Mouse (Mus musculus) gastrocnemius, postnatal 4 days (tissue): Measurements from ENCODE around the gene Tuba1b. TPM values are rescaled to one million over a fixed set of nuclear protein-coding genes. Genes with fewer than 3 reads are reported as not detected.
"Not testable (repeated sequence)": the region's sequence is repeated elsewhere in the genome, so short reads cannot be mapped to it uniquely, and the experiment has no call there.

Source experiments
- DNase-seq, 2 experiments: peaks; one replicate each; pipeline ENCODE4 v3.0.0; 2021 to 2022; ENCODE audit warnings: low spot score in 2 of 2, mixed read lengths in 2 of 2
- long read RNA-seq, 2 experiments: library from polyadenylated mRNA; stranded (forward); transcript quantifications; one replicate each; pipeline ENCODE4 v2.0.0; 2021
- total RNA-seq, 2 experiments: library from RNA; stranded (reverse); gene quantifications; 2 replicates each; pipeline ENCODE4 v1.2.3; 2021

Tuba1b gene
- 100 to 1,000 TPM; 402 to 455 TPM for total RNA-seq
- long read RNA-seq, experiment 1, transcript Tuba1b-201 (4 exons, 1,743 nt) = major isoform, 1,506 of 1,621 reads
- long read RNA-seq, experiment 1, partial matches to known transcripts = 26 of 1,621 reads
- long read RNA-seq, experiment 1, other reads (novel, unspliced or antisense) = 89 of 1,621 reads
- long read RNA-seq, experiment 2, transcript Tuba1b-201 (4 exons, 1,743 nt) = major isoform, 1,275 of 1,379 reads
- long read RNA-seq, experiment 2, partial matches to known transcripts = 18 of 1,379 reads
- long read RNA-seq, experiment 2, other reads (novel, unspliced or antisense) = 86 of 1,379 reads

DNA sequence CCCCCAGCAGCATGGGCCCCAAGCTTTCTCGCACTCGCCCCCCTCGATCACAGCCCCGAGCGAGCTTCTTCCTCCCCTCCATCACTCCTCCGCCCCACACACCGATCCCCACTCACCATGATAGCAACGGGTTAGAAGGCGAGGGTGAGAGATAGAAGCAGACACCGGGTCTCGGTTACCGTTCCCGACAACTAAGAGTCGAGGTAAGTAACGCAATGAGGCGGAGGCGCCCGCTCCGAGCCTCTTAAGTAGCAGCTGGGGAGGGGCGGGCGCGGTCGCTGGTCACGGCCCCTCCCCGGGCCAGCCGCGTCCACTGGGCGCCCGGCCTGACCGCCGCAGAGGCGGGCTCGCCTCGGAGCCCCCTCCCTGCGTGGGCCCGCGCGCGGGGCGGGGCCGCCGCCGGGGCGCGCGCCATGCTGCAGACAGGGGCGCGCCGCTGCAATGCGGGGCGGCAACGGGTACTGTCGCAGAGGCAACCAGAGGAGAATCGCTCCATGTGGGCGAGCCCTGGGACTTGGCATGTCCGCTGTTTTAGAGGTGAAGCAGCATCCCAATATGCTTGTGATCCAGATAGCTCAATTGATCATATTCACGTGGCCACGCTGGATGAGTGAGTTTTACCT is at the start of gene Tuba1b:
TSS of gene Tuba1b (minus strand) at position 349 of the 623 bp plus-strand sequence.
- peak; percentile 90 to 94 for DNase-seq

DNA sequence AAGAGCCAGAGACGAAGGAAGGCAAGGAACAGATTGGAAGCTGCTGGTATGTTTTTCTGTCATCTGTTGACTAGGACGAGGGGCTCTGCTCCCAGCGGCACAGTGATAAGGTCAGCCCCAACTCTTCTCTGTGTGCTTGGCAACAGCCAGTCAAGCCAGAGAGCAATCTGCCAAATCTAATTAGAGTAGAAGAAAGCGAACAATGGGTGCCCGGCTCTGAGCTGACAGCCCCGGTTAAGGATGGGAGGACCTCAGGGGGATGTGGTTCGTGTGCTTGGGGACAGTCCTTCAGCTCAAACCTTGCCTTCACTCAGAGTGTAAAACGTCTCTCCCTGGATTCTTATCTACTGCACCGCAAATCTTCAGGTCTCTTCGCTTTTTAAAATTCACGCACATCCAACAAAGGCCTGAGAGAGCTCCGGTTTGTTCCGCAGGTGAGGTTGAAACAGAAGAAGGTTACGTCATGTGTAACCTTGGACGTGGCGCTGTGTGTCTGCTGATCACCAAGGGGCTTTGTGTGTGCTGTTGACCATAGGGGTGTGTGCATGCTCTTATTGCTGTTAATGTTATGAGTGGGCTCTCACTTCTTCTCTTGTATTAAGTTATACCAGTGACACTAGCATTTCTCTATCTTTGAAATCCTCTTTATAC is 49.2 kb upstream of the Tuba1b start:
- DNase-seq = no peak

DNA sequence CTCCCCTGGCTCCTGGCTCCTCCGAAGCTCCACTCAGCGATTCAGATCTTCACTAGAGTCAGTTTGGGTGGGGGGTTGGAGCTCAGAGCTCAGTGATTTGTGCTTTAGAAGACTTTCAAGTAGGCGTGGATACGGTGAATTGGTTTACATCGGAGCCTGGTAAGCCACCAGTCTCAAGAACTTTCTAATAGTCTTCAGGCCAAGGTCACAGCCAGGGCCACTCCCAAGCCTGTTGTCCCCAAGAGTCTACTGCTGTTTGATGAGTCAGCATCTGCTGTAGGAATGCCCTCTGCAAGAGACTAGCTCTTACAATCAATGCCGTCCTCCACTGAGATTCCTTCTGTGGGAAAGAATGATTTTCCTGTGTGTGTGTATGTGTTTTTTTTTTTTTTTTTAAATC is 47.7 kb upstream of the Tuba1b start:
- no peak for DNase-seq

DNA sequence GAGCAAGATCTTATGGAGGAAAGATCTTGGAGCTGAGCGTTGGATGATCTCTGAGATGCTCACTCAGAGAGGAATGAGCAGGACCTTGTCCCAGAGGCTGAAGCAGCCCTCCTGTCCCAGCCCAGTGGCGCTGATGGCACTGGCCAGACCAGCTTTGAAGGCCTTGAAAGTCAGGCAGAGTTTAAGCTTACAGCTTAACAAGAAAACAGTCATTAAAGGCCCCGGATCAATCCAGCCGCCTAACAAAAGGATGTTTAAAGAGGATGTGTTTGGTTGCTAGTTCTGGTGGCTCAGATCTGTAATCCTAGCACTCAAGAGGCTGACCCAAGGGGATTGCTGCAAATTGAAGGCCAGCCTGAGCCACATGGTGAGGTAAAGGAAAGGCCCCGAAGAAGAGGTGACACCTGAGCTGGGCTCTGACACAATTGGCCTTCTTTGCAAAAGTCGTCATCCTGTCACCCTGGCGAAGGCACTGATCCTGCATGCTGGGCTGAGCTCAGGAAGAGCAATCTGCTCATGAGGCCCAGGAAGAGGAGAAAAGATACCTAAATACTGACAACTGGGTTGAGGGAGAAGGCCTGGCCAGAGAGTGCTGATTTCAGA is 45.7 kb upstream of the Tuba1b start:
- DNase-seq = no peak

DNA sequence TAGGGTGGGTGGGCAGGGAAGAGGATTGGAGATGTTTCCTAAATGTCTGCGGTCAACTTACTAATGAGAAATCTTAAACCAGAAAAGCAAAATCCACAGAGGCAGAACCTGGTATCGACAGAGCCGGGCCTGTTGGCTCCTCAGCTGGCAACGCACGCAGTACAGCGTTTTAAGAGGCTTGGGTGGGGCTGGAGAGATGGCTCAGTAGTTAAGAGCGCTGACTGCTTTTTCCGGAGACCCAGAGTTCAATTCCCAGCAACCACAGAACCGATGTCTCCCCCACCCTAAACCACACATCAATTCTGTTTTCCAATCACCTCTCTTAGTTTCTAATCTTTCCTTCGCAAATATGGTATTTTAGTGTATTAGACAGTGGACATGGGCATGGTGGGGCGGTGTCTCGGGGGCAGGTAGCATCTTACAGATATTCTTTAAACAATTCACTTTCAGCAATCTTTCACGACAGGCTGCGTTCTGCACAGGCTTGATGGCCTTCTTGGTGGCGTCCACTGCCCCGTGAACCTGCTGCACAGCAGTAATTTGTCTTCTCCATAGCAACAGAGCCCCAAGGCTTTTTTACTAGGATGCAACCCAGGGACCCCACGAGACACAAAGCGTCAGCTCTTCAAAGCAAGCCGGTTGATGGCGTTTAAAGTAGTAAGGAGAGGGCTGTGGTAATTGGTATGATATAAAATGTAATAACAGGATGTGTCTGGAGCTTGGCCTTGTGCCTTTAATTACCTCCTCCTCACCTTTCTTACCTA is 44.2 kb upstream of the Tuba1b start:
- DNase-seq = no peak

DNA sequence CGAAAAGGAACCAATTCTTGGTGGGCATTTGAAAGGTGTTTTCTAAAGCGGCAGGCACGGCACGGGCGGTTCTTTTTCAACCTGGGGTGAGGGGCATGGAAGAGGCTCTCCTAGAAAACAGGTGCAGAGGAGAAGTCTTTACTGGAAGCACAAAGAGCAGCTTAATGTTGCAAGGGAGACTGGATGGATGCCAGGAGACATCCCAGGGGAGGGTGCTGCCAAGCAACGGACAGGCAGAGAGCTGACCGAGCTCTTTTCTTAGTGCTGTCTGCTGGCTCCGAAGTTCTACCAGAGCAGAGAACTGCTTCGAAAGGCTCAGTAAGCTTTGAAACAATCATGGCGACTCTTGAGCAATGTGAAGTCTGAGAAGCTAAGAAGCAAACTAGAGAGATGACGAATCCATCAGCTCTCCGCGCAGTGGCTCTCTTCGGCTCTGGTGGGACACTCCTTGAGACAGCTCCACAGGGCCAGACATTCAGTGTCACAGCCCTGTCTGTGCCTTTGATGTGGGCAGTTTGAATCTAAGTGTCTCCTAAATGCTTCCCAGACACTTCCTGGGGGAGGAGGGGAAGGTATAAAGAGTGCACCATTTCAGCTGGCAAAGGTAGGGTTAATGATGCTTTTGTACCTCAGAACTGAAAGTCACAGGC is 43.5 kb upstream of the Tuba1b start:
- DNase-seq = peak; percentile 61 to 83

DNA sequence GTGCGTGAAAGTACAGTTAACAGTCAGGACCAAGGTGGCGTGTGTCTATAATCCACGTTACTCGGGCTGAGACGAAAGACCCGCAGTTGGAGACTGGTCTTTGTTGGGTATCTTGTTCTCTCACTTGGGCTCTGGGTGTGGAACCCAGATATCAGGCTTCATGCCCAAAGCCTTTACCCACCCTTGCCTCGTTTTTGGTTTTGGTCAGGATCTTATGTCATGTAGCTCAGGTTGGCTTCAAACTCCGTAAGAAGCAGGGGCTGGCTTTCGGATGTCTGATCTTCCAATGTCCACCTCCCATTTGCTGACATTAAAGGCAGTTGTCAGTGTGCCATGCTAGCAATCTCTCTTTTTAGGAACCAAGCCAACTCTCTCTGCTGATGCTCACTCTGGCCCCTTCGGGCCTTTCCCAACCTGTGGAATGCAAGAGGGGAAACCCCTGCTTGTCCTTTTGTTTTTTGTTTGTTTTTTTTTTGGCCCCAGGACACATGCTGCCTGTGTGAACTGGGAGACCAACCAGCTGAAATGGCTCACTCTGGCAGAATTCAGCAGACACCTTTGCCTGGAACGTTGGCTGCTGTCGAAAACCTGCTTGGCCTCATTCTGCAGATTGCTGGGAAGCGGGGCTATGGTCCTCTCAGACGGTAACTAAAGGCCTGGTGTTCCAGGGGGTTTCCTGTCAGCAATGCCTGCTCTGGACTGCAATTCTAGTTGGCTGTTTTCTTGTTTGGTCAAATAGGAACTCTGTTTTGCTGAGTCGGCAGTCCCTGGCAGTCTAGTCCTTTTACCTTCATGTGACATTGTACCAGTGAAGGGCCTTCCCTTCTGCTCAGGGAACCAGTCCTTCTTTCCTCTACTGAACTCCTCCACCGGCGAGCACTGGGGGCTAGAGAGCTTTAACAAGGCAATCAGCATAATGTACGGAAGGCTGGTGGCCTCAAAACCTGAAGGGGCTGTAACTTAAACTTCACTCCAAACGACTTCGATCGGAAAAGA is 42.7 kb upstream of the Tuba1b start:
- no peak for DNase-seq

DNA sequence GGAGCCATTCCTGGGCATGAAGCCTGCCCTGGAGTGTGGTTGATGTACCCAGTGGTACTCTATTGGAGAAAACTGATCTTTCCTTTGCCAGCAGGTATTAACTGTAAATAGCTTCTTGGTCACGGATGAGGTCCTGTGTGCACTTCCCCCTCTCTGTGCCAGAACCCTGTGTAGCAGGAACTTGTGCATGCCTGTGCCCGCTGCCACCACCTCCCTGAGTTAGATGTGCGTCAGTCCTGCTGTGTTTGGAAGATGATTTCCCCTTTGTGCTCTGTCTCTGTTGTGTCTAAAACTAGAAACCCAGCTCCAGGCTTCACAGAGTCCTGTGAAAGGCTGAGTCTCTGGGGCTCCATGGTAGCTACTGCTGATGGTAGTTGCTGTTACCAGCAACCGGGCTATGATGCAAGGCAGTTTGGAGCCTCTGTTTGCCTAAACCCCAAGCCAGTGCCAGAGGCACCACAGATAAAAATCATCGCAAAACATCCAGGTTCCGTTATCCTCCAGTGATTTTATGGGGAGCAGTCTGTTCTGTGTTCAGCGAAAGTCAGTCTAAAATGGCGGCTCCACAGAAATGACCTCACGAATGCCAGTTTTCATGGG is 38.8 kb upstream of the Tuba1b start:
- no peak for DNase-seq

DNA sequence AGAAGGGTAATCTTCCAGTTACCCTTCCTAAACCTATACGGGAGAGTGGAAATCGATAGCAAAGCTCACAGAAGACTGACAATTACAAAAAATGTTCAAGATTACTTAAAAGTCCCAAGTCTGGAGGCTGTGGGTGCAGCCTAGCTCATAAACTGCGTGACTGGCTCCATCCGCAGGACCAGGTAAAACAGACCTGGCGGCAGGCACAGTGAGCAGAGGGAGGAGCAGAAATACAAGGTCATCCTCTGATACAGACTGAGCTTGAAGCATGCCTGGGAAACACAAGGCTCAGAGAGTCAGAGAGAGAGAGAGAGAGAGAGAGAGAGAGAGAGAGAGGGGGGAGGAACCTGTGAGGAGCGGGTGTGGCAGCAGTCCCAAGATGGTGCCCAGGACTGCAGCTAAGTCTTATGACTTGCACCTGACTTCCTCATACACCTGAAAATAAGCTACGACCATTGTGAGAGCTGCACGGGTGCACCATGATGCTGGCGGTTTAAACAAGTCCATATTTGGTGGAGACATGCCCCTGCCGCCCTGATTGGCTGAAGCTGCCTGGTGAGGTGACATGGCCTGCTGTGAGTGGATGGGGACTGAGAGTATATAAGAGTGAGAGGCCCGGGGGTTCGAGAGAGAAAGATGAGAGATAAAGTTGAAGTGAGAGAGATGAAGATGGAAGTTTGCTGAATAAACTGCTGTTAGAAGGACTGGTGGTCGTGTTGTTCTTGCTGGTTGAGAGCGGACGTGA is 37.4 kb upstream of the Tuba1b start:
- not testable (repeated sequence) for DNase-seq

DNA sequence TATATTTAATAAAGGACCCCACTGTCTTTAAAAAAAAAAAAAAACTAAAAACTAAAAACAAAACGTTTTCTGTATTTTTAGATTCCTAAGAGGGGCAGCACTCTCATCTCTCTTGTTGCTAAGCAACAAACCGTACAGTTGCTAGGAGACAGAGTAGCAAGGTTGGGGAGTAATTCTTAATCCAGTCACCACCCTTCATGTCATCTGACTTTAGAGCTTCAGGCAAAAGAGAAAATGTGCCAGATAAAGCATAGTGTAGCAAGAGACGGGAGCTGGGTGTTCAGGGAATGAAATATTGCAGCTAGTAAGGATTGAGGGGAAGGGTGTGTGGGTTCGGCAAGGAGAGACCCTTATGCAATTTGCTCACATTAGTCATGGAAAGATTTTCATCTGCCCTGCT is 36.7 kb upstream of the Tuba1b start:
- DNase-seq = no peak

DNA sequence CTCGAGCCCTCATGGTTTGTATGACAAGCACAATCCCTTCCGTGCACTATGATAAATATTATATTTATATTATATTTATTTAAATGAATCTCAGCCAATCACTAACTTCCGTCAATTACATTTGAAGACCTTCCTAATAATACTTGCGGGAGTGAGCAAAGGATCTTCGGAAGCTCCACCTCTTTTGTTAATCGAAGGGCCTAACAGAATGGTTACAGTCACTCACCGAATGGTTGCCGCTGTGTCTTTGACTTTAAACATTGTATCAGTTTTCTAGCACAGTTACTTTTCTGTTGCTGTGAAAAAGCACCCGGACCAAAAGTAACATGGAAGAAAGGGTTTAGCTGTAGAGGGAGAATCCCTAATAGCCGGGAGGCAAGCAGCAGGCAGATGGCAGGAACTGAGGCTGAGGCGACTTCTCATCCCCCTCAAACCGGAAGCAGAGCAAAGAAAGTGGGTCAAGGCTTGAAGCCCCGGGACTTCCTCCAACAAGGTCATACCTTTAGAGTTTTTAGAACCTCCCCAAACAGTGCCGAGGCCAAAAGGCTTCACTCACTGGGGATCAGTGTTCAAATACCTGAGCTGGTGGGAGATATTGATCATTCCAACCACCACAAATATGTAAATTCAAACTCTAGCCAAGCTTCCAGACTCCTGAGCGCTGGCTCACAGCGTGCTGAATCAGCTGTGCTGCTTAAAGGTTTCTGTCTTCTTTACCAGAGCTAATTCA is 35.2 kb upstream of the Tuba1b start:
- no peak for DNase-seq

DNA sequence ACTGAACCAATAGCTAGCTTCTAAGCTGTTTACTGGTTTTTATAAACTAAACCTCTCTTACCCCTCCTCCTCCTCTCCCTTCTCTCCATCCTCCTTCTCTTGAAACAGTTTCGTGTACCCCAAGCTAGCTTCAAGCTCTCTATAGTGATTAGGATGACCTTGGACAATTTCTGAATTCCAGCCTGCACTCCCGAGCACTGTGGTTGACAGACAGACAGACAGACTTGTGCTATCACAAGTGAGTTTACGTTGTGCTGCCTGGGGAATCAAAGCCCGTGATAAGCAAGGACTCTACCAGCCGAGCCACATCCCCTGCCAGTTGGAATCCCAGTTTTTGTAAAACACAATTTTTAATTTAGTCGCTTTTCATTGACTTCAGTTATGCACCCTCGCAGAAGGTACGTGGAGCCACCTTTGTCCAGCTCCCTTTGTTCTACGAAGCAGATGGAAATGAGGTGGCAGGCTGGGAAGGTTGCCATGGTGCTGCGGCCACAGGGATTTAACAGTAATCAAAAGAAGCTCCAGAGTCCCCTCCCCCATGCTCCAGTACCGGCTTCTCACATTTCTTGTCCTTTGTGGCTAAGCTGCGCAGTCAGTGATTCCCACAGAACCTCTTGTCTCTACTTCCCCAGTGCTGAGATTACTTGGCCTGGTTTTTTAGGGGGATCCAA is 34.5 kb upstream of the Tuba1b start:
- DNase-seq = peak in 1 of 2 experiments; percentile 57

DNA sequence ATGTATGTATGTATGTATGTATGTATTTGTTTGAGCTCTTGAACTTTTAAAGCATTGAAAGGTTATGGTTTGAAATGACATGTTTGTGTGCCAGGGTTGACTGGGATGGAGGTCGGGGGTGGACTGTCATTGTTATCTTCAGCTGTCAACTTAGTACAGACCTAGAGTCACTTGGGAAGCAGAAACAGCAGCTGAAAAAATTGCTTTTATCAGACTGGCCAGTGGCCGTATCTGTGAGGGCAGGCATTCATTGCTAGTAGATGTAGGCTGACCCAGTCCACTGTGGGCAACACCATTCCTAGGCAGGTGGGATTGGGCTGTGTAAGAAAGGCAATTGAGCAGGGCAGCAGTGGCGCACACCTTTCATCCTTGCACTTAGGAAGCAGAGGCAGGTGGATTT is 25.2 kb upstream of the Tuba1b start:
- DNase-seq = no peak

DNA sequence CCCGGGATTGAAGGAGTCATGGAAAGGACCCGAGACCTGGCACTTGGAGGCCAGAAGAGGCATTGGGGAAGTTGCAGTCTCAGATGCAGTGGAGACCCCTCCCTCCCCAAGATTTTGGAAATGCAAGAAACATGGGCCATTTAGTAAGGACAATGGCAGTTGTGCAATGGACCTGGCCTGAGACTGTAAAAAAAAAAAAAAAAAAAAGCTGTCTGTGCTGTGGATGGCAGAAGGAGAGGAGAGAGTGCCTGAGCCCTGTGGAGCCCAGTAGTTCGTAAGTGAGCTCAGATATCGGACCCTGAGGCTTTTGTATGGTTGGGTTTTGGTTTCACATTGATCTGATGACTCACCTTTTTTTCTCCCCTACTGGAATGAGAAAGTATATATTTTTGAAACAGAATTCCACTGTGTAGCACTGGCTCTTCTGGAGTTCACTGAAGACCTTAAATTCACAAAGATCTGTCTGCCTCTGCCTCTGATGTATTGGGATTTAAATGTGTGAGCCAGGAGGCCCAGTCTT is 24.6 kb upstream of the Tuba1b start:
- no peak for DNase-seq

DNA sequence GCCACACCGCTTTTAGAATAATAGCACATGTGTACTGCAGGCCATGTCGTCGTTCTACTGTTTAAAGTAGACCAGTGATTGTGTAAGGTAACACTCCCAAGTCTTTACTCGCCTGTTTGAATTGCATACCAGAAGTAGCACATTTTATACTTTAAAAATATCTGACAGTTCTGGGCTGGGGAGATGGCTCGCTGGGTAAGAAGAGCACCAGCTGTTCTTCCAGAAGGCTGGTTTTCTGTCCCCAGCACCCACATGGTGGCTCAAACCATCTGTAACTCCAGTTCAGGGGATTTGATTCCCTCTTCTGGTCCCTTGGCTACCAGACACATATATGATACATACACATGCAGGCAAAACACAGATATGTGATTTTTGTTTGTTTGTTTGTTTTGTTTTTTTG is 23.1 kb upstream of the Tuba1b start:
- no peak for DNase-seq

DNA sequence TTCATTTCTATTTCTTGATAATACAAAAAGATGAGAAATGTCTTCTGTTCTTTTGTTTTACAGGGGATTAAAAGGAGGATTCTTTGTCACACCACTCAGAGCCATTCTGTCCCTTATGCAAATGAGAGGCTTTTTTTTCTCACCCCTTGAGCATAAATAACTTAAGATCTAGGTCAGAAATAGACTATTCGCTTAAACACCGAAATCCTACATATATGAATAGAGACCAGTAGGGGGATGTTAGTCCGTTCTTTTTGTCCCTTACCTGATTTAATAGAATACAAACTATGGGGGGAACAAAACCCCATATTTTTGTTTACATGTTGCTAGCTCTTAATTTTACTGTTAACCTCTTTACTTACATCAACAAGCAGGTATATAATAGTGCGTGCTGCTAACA is 21.6 kb upstream of the Tuba1b start:
- DNase-seq = no peak

DNA sequence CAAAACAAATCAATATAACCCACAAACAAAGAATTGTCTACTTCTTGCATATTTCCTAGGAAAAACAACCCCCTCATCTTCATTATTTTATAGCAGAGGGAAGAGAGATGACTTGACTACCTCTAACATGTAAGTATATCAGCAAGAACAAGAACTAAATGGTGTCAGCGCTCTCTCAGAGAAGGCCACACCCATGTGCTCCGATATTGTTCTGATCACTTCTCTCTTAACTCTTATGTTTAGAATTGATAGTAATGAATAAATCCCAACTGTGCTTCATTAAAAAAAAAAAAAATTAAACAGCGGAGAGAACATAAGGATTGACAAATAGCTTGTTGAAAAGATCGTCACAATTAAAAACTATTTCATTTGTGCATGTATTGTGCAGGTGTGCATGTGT is 21.0 kb upstream of the Tuba1b start:
- no peak for DNase-seq
